Mouse (Mus musculus) hematopoietic multipotent progenitor cell, adult 10-12 weeks (in vitro differentiated cells): ENCODE measurements around the gene Slc22a12. TPM values are rescaled to one million over a fixed set of nuclear protein-coding genes. Genes with fewer than 3 reads are reported as not detected.

Experiments used
- polyA plus RNA-seq: library from polyadenylated mRNA; stranded (reverse); fragments of >175 nt; gene quantifications from 2 replicates; pipeline ENCODE4 v1.2.3, GENCODE M21; 2012; ENCODE audit warnings: low replicate concordance

The Slc22a12 gene
- 0.73 and 1.9 TPM in 2 replicates for polyA plus RNA-seq

DNA sequence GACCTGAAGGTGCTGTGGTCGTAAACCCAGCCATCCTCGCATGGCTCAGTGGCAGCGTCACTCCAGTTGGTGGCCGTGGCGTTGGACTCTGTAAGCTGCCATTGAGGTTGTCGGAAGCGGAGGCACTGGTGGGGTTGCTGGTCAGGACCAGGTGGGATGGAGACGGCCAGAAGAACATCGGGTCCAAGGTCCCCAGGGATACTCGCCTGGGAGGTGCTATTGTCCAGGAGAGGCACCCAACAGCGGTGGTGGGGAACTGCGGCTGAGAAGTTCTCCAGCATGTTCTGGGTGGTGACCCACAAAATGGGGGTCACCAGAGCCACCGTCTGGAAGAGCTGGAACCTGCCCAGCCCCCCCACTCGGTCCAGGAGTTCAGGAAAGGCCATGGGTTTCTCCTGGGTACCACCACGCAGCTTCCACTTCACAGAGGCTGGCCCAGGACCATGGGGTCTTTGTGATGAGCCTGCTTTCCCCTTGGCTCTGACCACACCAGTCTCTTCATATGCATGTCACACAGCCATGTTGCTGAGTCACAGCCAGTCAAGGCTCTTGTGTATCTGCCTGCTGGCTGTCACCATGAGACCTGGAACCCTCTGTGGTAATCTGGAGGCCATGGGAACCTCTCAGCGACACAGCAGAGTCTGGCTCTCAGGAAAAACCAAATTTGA, at the start of gene Slc22a12:
Slc22a12 (minus strand) TSS at position 666 of the 668 bp plus-strand sequence.

Other genes starting within 250 kb of the Slc22a12 start
- 9.6 and 17.4 TPM in 2 replicates for gene Cdc42bpg, start 236.6 kb downstream of the Slc22a12 start, polyA plus RNA-seq
- 120 and 143 TPM in 2 replicates for gene Men1, start 208.1 kb downstream of the Slc22a12 start, polyA plus RNA-seq
- 508 and 590 TPM in 2 replicates for gene Map4k2, start 201.9 kb downstream of the Slc22a12 start, polyA plus RNA-seq
- 995 and 2,858 TPM in 2 replicates for gene Sf1, start 179.3 kb downstream of the Slc22a12 start, polyA plus RNA-seq
- gene Pygm, start 158.6 kb downstream of the Slc22a12 start, polyA plus RNA-seq = 2.3 and 2.5 TPM in 2 replicates
- gene Rasgrp2, start 143.7 kb downstream of the Slc22a12 start, polyA plus RNA-seq = 492 and 537 TPM in 2 replicates
- gene Nrxn2, start 124.3 kb downstream of the Slc22a12 start, polyA plus RNA-seq = 3.6 and 14.7 TPM in 2 replicates